Mouse (Mus musculus) activated CD4-positive, CD25-positive, alpha-beta regulatory T cell, adult 4 months (primary cell): ENCODE measurements around the gene Tmem150a. TPM values are rescaled to one million over a fixed set of nuclear protein-coding genes. Genes with fewer than 3 reads are reported as not detected.
A peak's percentile ranks its signal among the peaks of the same experiment; 100 is the strongest.

Experiments
- ATAC-seq: one replicate; pipeline ENCODE4 v1.8.0; 2017
- polyA plus RNA-seq, 2 experiments: library from polyadenylated mRNA; unstranded; fragments of 100-300 nt; shearing (Covaris generic); gene quantifications; one replicate each; pipeline ENCODE4 v1.2.1; 2017

Tmem150a gene
- polyA plus RNA-seq, 2 experiments from 2014 or later: 0.45 TPM; not detected in 1

DNA sequence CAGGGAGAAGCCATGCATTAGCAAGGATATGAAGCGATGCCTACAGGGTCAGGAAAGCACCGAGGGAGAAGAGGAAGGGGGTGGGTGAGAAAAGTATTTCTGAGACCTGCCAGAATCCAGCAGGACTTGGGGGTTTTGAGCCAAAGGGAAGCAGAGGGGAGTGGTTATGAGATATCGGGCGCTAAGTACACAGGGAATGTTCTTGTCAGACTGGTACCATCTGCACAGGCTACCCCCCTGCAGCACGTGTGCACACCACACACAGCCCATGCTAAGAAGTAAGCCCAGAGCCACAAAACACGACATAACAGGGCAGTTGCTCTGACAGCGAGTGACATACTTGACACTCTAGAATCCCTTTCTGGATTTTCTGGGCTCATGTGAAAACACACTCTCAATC lies 19.0 kb downstream of the Tmem150a start:
- no peak for ATAC-seq

DNA sequence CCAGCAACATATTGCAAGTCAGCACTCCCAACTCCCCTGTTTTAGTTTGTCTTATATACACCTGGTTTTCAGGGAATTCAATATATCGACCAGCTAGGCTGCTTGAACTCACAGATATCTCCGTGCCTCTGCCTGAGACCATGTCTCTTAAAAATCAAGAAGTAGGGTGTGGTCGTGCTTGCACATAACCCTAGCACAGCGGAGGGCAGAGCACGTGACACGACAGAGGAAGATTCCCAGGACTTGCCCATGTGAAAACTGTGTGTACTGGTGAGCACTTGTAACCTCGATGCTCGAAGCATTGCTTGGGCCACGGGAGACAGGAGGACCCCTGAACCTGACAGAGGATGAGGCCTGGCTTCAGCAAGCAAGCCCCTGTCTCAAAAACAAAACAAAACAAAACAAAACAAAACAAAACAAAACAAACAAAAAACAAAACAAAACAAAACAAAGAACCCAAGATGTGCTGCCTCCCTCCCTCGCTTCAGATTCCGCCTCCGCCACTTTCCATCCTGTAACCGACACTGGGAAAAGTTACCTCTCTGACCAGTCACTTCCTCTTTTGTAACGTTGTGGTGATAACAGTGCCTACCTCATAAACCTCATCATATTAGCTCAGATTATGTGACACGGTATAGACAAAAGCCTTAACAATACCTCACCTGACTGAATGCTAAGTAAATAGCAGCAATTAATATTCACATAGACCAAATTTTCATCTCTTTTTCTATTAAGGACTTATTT lies 19.7 kb downstream of the Tmem150a start:
- peak; percentile 46 for ATAC-seq

DNA sequence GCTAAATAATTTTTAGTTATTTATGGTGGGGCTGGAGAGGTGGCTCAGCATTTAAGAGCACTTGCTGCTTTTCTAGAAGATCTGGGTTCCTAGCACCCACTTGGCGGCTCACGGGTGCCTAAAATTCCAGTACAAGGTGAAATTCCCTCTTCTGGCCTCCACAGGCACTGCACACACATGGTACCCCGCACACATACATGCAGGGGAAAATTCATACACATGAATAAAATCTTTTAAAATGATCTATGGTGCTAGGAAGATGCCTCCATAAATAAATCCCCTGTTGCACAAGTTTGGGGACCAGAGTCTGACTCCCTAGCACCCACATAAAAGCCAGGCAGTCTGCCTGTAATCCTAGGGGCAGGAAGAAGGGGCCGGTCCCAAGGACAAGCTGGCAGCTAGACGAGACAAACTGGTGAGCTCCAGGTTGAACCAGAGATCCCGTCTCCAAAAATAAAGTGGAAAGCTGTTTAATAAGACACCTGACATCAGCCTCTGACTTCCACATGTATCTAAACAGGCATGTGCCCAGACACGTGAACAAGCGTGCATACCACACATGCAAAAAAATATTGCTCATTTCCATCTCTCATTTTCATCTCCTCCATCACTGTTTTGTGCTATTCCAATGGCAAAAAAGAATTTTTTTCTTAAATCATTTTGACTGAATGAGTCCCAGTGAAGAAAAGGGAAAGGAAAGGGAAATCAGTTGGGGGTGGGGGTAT lies 23.4 kb downstream of the Tmem150a start:
- ATAC-seq: no peak

DNA sequence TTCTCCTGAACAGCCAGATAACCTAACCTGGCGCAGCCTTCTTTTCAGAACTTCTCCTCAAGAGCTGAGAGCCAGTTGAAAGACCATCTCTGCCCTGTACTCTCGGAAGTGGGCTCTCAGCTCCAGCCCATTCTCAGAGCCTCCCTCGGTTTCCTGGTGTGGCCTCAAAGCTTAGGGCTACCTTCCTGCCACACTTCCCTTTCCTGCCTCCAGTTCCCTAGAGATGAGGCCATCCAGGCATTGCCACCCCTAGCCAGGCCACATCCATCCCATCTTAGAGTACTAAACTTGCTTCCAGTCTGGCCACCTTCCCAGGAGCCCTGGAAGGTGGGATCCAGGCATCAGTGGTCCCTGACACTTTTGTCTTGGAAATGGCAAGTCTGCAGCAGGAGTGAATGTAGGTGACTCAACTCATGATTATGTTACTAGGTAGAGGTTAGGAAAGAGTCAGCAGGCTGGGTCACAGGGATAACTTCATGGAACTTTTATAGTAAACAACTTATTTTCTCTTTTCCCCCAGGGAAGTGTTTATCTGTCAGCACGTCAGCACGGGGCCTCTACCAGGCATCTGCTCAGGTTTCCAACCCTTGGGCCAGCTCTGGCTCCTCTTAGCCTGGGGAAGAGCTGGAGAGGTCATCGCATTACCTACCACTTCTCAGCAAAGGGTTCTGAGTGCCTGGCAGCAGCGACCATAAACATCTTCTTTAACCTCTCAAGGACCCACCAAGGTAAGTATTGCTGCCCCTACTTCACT lies 24.3 kb downstream of the Tmem150a start:
- ATAC-seq: no peak

DNA sequence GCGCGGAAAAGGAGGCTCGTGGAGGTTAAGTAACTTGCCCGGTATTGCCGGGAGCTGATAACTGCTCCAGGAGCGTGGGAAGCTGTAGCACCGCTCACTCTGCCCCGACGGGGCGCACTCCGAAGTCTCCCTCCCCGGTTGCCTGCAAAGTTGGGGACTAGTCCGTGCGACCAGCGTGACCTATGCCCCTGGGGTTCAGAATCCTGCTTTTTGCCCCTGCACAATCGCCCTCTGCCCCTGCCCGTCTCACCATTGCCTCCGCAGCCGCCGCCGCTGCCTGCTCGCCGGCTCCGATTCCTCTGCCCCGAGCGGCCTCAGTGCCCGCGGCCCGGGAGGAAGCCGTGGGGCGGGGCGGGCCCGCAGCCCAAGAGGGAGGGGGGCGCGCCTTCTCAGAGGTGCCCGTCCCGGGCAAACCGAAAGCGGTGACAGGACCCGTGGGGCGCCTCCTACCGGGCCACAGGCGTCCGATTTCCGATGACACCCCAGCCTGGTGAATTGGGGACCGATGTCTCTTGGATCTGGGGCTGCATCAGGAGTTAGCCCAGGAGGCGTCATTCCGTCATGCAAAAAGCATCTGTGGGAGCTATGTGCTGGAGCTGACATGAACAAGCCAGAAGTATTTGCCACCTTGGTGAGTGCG lies 25.0 kb downstream of the Tmem150a start, which contains the start of gene Vamp5:
Vamp5 (minus strand) TSS at position 338 of the 640 bp plus-strand sequence.
- ATAC-seq: peak; percentile 87

DNA sequence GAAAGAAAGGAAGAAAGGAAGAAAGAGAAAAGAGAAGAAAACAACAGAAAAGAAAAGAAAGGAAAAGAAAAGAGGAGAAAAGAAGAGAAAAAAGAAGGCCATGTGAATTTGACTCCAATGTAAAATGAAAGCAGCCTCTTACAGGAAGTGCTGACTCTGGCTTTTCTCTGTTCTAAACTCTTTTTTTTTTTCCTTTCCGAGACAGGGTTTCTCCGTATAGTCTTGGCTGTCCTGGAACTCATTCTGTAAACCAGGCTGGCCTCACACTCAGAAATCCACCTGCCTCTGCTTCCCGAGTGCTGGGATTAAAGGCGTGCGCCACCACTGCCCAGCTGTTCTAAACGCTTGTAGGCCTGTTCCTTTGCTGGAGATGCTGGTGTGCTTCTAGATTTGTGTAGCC lies 27.2 kb downstream of the Tmem150a start:
- ATAC-seq: no peak

DNA sequence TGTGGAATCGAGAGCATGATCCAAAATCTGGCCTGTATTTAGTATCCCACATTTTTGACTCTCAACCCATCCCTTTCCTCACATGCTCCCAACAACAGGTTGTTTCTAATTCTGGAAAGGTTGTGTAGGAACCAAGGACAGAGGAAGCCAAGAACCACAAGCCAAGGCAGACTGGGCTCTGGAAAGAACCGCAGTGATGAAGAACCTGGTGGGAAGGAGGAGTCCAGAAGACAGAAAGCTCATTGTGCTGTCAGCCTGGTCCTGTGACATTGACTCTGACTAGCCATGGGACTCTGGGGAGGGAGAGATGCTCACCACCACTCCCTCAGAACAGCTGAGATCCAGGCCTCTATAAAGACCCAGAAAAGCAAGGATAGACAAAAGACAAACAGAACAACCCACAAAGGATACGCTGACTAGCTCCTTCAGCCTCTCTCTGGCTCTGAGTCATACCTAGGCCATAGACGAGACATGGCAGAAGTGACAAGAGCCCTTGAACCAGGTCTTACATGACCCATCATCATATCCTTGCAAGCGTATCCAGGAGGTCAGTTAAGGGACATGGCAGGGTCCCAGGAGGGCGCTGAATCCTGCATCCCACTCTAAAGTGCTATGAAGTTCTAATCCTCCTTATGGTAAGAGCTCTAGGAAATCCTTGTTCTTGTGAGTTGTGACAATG lies 28.0 kb downstream of the Tmem150a start:
- ATAC-seq: no peak

DNA sequence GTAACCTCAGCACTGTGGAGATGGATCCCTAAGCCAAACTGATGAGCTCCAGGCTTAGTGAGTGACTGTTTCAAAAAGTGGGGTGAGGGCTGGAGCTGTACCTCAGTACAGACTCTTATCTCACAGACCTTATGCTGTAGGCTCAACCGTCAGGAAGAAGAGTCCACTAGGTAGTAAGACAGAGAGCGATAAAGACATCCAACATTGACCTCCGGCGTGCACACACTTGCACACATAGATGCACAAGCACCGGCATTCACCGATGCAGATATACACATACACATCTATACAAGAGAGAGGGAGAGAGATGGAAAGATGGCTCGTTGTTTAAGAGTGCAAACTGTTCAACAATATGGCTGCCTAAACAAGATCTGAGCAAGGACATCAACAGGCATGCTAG lies 28.7 kb downstream of the Tmem150a start:
- ATAC-seq: no peak

DNA sequence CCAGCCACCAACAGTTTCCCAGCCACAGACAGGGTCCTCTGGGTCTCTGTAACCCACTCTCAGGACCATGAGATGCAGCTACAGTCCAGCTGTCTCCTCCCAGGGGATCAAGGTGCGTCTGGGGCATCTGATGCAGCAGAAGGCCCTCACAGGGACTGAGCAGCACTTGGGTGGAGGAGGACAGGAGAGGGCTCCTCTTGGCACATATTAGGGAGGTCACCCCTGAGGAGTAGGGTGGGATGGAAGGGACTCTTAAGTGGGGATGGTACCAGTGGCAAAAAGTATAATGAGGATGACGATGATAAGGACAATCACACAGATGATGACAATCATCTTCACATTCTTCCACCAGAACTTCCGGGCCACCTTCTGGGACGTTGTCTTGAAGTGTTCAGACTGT lies 30.0 kb downstream of the Tmem150a start:
- no peak for ATAC-seq

DNA sequence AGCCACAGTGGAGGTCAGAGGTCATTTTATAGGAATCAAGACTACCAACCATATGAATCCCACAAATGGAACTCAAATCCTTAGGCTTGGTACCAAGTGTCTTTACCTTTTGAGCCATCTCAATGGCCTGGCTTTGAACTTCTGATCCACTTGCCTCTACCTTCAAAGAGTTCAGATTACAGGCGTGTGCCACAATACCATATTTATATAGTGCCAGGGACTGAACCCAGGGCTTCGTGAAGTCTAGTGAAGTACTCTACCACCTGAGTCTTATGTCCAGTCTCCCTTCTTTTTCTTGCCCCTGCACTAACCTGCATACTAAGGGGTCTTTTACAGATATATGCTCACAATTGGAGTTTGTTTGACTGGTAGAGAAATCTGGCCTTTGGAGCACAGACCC lies 31.3 kb downstream of the Tmem150a start:
- no peak for ATAC-seq

DNA sequence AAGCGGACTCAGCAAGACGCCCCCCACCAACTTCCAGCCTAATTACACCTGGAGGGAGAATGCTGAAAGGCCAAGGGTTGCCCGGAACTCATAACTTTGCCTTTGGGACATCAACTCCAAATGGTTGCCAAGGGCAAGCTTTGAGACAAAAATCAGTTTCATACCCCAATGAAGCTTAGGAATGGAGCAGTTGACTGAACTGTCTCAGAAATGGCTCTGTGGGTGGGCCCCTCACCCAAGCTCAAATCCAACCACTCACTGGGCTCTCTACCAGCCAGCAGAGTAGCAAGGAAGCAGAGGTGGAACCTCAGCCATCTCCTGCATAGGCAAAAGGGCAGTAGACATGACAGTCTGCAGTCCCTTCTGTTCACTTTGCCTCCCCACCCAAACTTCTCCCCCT lies 32.6 kb downstream of the Tmem150a start:
- no peak for ATAC-seq

DNA sequence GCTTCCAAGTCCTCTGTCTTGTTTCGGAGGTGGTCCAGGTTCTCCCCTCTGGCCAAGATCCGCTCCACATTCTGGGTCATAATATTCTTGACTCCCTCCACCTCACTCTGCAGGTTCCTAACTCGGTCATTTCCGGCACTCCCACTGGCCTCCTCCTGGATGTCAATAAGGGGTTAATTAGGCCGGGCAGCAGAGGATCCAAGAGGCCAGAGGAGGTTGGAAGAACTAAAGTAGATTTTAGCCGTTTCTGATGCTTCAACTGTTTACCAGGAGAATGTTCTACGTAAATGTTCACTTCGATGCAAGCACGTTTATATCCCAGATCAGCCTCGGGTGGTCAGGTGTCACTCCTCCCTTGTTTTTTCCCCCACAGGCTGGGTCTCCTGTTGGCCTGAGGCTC lies 33.0 kb downstream of the Tmem150a start:
- ATAC-seq: no peak

DNA sequence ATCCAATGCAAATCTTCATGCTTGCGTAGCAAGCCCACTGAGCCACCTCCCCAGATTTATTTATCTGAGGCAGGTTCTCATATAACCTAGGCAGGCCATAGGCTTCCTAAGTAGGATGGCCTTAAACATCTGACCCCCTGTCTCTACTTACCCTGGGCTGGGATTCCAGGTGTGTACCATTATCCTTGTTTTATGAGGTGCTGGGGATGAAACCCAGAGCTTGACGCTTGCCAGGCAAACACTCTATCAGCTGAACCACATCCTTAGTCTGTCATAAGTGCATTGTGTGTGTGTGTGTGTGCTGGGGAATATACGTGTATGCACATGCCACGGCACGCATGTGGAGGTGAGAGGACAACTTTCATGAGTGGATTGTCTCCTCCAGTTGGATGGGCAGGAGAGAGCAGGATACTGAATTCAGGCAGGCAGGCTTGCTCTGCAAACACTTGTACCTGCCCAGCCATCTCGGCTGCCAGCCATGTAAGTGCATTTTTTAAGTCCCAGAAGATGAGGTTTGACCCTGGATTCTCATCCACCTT lies 33.6 kb downstream of the Tmem150a start:
- ATAC-seq: no peak

DNA sequence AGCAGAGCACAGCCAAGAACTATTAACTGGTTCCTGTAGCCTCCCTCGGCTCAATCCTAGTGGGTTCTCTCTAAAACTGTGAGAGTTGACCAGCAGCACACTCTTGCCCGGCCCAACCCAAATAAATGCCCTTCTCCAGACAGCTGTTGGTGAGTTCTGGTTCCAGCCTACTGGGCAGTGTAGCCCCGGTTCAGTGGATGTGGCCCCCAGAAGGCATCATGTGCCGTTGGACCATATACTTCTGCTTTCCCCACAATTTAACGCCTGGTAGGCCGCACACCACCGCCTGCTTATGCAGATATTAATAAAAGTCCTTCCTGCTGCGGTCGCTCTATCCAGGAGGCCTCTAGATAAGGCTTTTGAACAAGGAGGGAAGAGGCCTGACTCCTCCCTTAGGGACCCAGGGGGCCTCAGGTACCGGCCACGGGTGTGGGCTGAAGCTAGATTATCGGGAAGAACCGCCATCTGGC lies 34.3 kb downstream of the Tmem150a start:
- ATAC-seq: peak; percentile 34

DNA sequence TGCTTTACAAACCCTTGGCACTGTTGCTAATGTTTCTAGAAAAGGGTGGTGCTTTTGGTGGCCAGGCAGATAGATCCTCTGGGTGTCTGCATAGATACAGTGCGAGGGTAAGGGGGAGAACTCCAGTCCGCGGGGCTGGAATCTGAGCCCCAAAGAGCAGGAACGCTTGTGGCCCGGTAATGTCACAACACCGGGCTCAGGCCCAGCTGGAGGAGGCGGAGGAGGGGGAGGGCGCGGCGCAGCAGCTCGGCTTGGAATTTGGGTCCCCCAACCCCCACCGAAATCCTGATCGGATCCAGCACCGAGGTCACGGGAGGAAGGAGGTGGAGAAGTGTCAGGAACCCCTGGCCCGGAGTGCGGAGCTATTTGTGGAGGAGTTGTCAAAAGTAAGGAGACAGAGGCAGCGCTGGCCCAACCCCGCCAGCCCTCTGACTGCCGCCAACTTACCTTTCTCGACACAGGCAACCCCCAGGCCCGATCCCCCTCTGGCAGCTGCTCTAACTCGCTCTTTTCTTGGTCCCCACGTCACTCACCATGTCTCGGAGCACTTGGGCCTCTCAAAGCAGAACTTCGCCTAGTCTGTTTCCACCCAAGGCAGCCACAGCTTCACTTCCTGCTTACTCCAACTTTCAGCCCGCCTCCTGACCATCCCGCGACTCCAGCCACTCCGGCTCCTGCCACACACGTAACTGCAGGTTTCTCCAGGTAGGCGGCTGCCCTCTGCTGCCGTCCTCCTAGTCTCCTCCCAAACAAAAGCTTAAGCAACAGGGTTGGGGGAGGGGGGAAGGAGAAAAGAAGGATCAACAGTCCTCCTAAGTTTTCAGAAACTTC lies 34.9 kb downstream of the Tmem150a start, which contains the start of gene Vamp8:
Vamp8 (minus strand) TSS at position 763 of the 831 bp plus-strand sequence.
- peak; percentile 78 for ATAC-seq

DNA sequence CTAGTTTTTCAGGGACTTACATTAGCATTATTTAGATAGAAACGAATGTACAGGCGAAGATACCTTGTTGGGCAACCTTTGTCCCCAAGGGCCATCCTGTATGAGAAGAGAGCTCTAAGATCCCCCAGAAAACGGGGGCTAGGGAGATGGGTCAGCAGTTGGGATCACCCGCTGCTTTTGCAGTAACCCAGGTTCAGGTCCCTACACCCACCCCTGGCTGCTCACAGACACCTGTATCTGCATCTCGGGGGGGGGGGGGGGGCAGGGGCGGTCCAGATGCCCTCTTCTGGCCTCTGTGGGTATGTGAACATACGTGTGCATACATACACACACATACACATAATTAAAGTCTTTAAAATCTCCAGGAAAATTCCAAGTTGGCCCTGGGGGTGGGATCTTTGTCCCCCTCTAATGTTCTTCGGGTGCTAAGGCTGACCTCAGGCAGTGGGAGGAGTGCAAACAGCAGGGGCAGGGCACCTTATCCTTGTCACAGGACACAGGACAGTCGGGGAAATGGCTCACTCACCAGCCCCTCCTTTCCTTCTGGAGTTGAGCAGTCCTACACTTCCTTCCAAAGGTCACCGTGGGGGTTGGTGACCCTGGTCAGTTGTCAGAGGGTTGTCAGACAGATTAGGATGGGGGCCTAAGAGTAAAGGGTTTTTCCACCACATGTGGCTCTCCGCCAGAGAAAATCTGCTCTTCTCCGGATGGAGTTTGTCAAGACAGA lies 35.7 kb downstream of the Tmem150a start:
- no peak for ATAC-seq

DNA sequence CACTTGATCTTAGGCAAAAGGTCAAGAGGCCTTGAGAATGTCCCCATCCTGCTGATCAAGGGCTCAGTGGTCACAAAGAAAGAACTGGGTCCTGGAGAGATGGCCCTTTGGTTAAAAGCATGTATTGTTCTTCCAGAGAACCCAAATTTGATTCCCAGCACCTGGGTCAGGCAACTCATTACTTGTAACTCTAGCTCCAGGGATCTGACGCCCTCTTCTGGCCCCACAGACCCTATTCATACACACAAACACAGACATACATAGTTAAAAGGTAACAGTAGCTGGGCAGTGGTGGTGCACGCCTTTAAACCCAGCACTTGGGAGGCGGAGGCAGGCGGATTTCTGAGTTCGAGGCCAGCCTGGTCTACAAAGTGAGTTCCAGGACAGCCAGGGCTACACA lies 37.1 kb downstream of the Tmem150a start:
- ATAC-seq: no peak

DNA sequence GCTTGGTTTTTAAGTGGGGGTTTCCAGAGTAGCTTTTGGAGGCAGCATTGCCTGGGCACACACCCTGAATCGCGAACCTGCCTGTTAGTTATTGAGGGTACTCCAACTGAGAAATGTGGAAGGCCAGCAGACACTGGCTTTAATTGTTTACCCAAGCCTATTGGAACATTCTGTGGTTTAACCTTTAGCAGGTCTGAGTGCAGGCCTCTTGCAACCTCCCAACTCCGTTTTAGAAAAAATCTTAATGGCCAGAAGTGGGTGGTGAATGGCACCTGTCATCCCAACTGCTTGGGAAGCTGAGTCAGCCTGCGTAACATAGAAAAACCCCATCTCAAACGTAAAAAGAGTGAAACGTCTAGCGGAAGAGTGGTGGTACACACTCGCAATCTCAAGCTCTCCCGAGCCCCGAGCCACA lies 41.6 kb downstream of the Tmem150a start:
- no peak for ATAC-seq

DNA sequence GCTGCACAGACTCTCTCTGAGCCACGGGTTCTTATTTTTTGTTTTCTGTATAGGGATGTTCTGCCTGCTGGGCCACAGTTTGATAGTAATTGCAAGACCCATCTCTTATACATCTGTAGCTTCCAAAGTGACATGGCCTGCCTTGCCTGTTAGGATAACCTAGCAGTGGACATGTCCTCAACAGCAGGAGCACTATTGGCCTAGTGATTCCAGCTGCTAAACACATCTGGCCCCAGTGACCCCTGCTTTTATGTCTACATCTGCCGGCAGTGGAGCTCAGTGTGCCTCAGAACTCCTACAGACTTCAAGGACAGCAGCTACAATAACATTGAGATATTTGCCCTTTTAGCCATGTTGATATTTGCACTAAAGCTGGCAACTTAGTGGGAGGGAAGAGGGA lies 44.7 kb downstream of the Tmem150a start:
- no peak for ATAC-seq

DNA sequence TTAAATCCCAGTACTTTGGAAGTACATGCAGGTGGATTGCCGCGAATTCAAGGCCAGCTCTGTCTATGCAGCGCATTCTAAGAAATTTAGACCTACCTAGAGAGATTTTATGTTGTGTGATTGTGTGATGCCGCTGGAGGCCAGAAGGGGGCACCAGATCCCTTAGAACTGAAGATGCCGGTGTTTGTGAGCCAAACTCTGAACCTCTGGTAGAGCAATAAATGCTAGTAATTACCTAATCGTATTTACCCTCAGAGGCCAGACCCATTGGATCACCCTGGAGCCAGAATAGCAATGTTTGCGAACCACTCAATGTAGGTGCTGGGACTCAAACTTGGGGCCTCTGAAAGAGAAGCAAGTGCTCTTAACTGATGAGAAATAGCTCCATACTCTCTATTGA lies 46.6 kb downstream of the Tmem150a start:
- ATAC-seq: peak; percentile 82
